Mouse (Mus musculus) spleen, postnatal 10 days (tissue): ENCODE data around the gene Cdca4.
"Not testable (repeated sequence)": the region's sequence is repeated elsewhere in the genome, so short reads cannot be mapped to it uniquely, and the experiment has no call there.

Experiments used
- DNase-seq, 2 experiments: peaks; one replicate each; pipeline ENCODE4 v3.0.0; 2021 to 2022; ENCODE audit warnings: low spot score in 2 of 2

The Cdca4 gene

GRCm38 (mm10) chr12:112857021-112857925 is 28.1 kb upstream of the Cdca4 start:
- peak in 1 of 2 experiments; percentile 10 for DNase-seq

GRCm38 (mm10) chr12:112856338-112856737 is 27.1 kb upstream of the Cdca4 start:
- no peak for DNase-seq

GRCm38 (mm10) chr12:112854610-112855333 is 25.5 kb upstream of the Cdca4 start:
- peak in 1 of 2 experiments; percentile 67 for DNase-seq

GRCm38 (mm10) chr12:112853050-112853729 is 24.0 kb upstream of the Cdca4 start:
- DNase-seq: no peak

- no peak for DNase-seq
Observed at GRCm38 (mm10) chr12:112851116-112851515, 21.9 kb upstream of the Cdca4 start.

GRCm38 (mm10) chr12:112850344-112850743 is 21.1 kb upstream of the Cdca4 start:
- DNase-seq: no peak

- no peak for DNase-seq
Observed at GRCm38 (mm10) chr12:112849235-112850022, 20.2 kb upstream of the Cdca4 start.

- DNase-seq: no peak
Observed at GRCm38 (mm10) chr12:112847880-112848279, 18.7 kb upstream of the Cdca4 start.

GRCm38 (mm10) chr12:112843803-112844202 is 14.6 kb upstream of the Cdca4 start:
- peak; percentile 83 to 94 for DNase-seq

GRCm38 (mm10) chr12:112842128-112842527 is 12.9 kb upstream of the Cdca4 start:
- not testable (repeated sequence) for DNase-seq

- not testable (repeated sequence) for DNase-seq
Observed at GRCm38 (mm10) chr12:112841338-112841892, 12.2 kb upstream of the Cdca4 start.

GRCm38 (mm10) chr12:112840209-112841086 is 11.2 kb upstream of the Cdca4 start:
- DNase-seq: no peak

- no peak for DNase-seq
Observed at GRCm38 (mm10) chr12:112835046-112835445, 5.8 kb upstream of the Cdca4 start.

- DNase-seq: no peak
Observed at GRCm38 (mm10) chr12:112833527-112833926, 4.3 kb upstream of the Cdca4 start.

- no peak for DNase-seq
Observed at GRCm38 (mm10) chr12:112832411-112832810, 3.2 kb upstream of the Cdca4 start.

GRCm38 (mm10) chr12:112830570-112830969 is 1.3 kb upstream of the Cdca4 start:
- no peak for DNase-seq

- no peak for DNase-seq
Observed at GRCm38 (mm10) chr12:112830141-112830540, 918 bp upstream of the Cdca4 start.

GRCm38 (mm10) chr12:112828501-112829243 is 551 bp downstream of the Cdca4 start:
- DNase-seq: peak; percentile 47 to 83

GRCm38 (mm10) chr12:112825901-112826300 is 3.3 kb downstream of the Cdca4 start:
- DNase-seq: no peak
